Mouse (Mus musculus) olfactory bulb, adult 2 months (tissue): Measurements from ENCODE around the gene Rere. TPM values are rescaled to one million over a fixed set of nuclear protein-coding genes. Genes with fewer than 3 reads are reported as not detected.

Experiments
- H3K27ac ChIP-seq: fragments of 200-500 bp; 2 replicates; pipeline ENCODE4 v1.5.1; 2012; ENCODE audit warnings: low read depth, low read length; ENCODE audit not compliant: insufficient read depth
- H3K4me1 ChIP-seq: fragments of 200-500 bp; 2 replicates; pipeline ENCODE4 v1.6.1; 2012; ENCODE audit warnings: low read length; ENCODE audit not compliant: control insufficient read depth, insufficient read depth
- H3K4me3 ChIP-seq: fragments of 200-500 bp; 2 replicates; pipeline ENCODE4 v1.5.1; 2012; ENCODE audit warnings: mild to moderate bottlenecking, low read depth, low read length, moderate library complexity; ENCODE audit not compliant: insufficient read depth
- CTCF ChIP-seq: fragments of 200-500 bp; IDR thresholded peaks from 2 replicates; pipeline ENCODE4 v1.5.1; 2012; ENCODE audit warnings: low read depth, mild to moderate bottlenecking, low read length, moderate library complexity; ENCODE audit not compliant: insufficient read depth
- POLR2A ChIP-seq: fragments of 200-500 bp; IDR thresholded peaks from 2 replicates; pipeline ENCODE4 v1.6.1; 2012; ENCODE audit warnings: mild to moderate bottlenecking, low read depth, low read length, moderate library complexity; ENCODE audit not compliant: insufficient read depth
- WGBS: fragments of 180-500 bp; shearing (Covaris S2); methylation state at CpG from one replicate; pipeline ENCODE4 v1.1.7; 2018; 5-methylcytosine and 5-hydroxymethylcytosine counted together
- polyA plus RNA-seq: library from polyadenylated mRNA; stranded (reverse); fragments of >200 nt; gene quantifications from 2 replicates; pipeline ENCODE4 v1.2.4, GENCODE M21; 2012; ENCODE audit warnings: low replicate concordance; ENCODE audit not compliant: missing spikeins, insufficient read depth, insufficient read length

Rere gene
- polyA plus RNA-seq, 1 experiment, result 288 TPM

DNA sequence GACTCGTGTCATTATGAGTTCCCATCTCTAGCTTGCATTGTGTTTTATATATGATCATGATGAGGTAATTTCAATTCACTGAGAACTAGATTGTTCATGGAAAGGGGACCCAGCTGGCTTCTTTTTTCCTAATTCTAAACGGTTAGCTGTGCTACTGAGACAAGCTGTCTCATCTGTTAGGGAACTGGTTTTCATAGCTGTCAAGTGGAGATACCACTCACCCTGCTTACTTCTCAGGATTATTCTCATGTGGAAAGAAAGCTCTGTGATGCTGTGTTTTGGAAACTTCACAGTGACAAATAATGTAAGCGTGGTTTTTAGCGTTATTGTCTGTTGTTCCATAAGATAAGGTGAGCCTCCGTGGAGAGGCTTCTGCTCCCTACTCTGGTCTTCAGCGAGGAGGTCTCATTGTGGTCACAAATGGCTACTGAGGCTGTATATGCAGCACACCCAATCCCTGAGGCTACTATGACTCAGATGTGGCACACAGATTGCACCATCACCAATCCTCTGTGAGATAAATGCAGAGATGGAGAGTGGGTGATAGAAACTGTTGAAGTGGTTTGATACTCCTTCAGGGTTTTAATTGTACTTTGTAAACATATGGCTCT is 168.7 kb downstream of the Rere start:
- Histone ChIP-seq H3K4me1 (peaks cover 15% of the 10 kb centered on the region), H3K27ac (no peak overlapping the region), H3K4me3 (no peak overlapping the region)
- WGBS, result 65% methylated on average over 6 of the region's 6 CpGs
- no peak for TF ChIP-seq CTCF
- no peak for TF ChIP-seq POLR2A

DNA sequence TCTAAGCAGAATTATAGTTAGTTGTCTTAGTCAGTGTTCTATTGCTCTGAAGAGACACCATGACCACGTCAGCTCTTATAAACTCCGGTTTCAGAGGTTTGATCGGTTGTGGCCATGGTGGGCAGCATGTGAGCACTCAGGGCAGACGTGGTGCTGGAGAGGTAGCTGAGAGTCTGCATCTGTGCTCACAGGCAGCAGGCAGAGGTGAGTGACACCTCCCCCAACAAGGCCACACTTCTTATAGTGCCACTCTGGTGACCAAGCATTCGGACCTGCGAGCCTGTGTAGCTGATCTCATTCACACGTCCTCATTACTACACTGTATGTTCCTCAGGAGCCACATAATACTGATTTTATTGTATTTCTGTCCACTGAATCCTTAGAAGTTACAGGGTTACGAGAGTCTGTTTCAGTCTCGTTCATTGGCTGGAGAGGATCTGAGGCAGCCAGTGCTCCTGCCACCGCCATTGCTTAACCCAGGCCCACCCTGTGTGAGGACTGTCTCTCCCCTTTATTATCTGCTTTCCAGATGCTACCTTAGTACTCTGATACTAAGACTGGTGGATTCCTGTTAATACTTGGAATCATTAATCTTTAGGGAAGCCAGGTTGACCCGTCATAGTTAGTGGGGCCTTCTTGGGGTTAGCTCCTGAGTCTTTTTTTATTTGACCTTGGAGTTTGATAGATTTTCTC is 170.9 kb downstream of the Rere start:
- H3K4me1 ChIP-seq, result peaks cover 10% of the 10 kb centered on the region
- no peak overlapping the region for H3K27ac ChIP-seq
- H3K4me3 ChIP-seq, result no peak overlapping the region
- TF ChIP-seq CTCF, result no peak
- TF ChIP-seq POLR2A, result no peak
- 85% methylated on average over 11 of the region's 11 CpGs for WGBS

DNA sequence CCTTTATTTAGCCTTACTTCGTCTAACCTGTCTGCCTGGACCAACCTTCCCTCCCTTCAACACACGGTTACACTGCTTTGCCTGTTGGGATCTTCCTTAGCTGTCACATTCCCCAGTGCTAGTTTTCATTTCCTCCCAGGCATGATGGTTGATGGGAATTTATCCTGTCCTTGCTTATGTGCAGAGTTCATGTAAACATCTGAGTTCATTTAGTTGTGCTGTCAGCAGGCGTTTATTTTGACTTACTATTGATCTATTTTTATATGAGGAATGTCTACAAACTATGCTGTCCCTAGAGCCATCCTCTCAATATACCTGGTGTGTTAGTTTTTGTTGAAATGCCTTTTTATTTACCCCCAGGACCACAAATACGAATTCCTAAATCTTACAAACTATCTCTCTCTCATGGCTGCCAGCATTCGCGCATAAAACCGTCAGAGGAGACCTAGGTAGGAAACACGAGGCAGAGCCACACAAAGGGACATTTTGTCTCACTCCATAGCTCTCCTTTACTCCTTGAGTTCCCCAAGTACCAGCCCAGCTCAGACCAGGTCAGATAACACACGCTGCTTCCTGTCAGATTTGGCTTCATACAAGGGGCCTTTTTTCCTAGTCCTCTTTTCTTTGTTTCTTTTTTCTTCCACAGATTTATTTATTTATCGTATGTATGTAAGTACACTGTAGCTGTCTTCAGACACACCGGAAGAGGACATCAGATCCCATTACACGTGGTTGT is 173.3 kb downstream of the Rere start:
- Histone ChIP-seq H3K4me1 (peaks cover 12% of the 10 kb centered on the region), H3K27ac (no peak overlapping the region), H3K4me3 (no peak overlapping the region)
- TF ChIP-seq CTCF (no peak), POLR2A (no peak)
- WGBS, result 76% methylated on average over 12 of the region's 12 CpGs

- H3K4me1 ChIP-seq, result peaks cover 15% of the 10 kb centered on the region
- TF ChIP-seq CTCF, result no peak
- no peak for TF ChIP-seq POLR2A
- no peak overlapping the region for H3K4me3 ChIP-seq
- no peak overlapping the region for H3K27ac ChIP-seq
- WGBS, result 65% methylated on average over 1 of the region's 1 CpGs
Observed at GRCm38 (mm10) chr4:150455750-150456149, 174.3 kb downstream of the Rere start.

DNA sequence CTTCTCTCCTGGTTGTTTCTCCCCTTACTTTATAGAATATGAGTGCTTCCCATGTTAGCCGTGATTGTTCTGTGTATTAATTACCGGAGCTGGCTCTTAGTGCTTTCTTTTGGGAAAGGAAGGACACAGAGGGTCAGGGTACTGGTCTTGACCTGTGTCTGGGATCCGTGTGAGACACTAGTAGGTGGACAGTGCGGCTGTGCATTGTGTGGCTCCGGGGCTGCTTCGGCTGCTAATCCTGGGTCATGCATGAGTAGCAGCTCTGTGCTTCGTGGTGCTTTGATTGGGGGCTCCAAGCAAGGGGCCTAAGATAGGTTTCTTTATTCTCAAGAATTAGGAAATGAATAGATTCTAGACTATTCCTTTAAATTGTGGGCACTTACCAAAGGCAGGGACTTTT is 175.0 kb downstream of the Rere start:
- H3K4me1 ChIP-seq, result peaks cover 17% of the 10 kb centered on the region
- no peak overlapping the region for H3K27ac ChIP-seq
- 74% methylated on average over 7 of the region's 7 CpGs for WGBS
- TF ChIP-seq CTCF (no peak), POLR2A (no peak)
- no peak overlapping the region for H3K4me3 ChIP-seq

DNA sequence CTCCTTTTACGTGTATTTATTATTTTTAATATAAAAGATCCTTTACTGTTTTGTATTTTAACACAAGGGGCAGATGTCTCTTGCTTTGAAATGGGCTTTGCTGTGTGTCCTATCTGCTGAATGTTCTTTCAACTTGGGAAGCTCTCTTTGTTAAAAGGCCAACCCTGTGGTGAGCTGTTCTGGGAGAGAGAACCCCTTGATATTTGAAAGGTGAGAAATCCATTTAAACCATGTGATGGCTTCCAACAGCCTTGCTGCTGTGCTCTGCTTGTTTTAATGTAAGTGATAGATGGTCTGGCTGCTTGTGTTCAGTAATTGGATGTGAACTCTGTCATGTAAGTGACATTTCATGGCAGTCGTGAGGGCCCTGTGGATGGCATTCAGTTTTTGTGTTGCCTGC is 175.4 kb downstream of the Rere start:
- Histone ChIP-seq H3K4me3 (no peak overlapping the region), H3K27ac (no peak overlapping the region), H3K4me1 (peaks cover 17% of the 10 kb centered on the region)
- WGBS, result 88% methylated on average over 2 of the region's 2 CpGs
- TF ChIP-seq CTCF (no peak), POLR2A (no peak)

- TF ChIP-seq POLR2A (no peak), CTCF (no peak)
- Histone ChIP-seq H3K4me1 (peaks cover 14% of the 10 kb centered on the region), H3K27ac (no peak overlapping the region), H3K4me3 (no peak overlapping the region)
- WGBS, result 75% methylated on average over 4 of the region's 4 CpGs
Observed at GRCm38 (mm10) chr4:150457353-150457752, 175.9 kb downstream of the Rere start.

GRCm38 (mm10) chr4:150457771-150458170 is 176.3 kb downstream of the Rere start:
- H3K4me3 ChIP-seq, result no peak overlapping the region
- TF ChIP-seq CTCF (no peak), POLR2A (no peak)
- WGBS, result 67% methylated on average over 7 of the region's 7 CpGs
- no peak overlapping the region for H3K27ac ChIP-seq
- peaks cover 12% of the 10 kb centered on the region for H3K4me1 ChIP-seq

GRCm38 (mm10) chr4:150459022-150459794 is 177.8 kb downstream of the Rere start:
- TF ChIP-seq POLR2A, result no peak
- TF ChIP-seq CTCF, result no peak
- 41% methylated on average over 6 of the region's 6 CpGs for WGBS
- no peak overlapping the region for H3K4me3 ChIP-seq
- H3K4me1 ChIP-seq, result peaks cover 15% of the 10 kb centered on the region
- H3K27ac ChIP-seq, result no peak overlapping the region
